Mouse (Mus musculus): ENCODE data around the gene Qprt.

DNA sequence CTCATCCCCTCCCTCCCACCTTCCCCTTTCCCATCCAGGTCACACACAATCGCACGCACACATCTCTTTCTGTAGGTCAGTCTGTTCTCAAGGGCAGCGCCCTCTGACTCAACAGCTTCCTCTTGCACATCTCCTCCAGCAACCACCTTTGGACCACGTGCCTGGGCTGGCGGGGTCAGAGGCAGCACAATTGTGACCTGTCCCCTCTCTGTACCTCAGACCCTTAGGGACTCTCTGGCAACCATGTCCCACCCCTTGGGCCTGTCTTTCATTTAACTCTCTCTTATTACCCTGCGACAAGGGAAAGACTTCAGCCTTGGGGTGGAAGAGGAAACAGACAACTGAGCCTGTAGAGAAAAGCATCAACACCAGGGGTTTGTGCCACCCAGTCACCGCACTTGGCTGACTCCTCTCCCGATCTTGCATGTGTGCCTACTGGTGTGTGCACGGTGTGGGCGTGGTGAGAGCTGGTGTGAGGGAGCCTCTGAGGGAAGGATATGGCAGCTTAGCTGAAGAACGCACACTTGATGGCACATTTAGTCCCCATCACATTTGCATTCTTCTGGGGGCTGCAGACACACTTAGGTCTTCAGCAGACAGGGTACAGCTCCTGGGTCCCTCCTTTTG is 12.9 kb upstream of the Qprt start:
- TF ChIP-seq CTCF (IDR thresholded peaks at IDR 0.05; ENCODE audit: low read depth, low read length): no peak
- no peak for TF ChIP-seq POLR2A (IDR thresholded peaks at IDR 0.05; ENCODE audit: extremely low read depth, insufficient read depth, low read length)

Measured in liver, adult 2 months (tissue).